Mouse (Mus musculus) midbrain, embryonic 12.5 days (tissue): Measurements from ENCODE around the gene Slc7a1. TPM values are rescaled to one million over a fixed set of nuclear protein-coding genes. Genes with fewer than 3 reads are reported as not detected.

Experiments
- ATAC-seq: fragments of 200-750 bp; cut with Nextera tagmentation; 2 replicates; pipeline ENCODE4 v1.8.0; 2017; ENCODE audit warnings: low read depth, moderate TSS enrichment, moderate library complexity; ENCODE audit not compliant: low FRiP score
- H3K27ac ChIP-seq: fragments of 300-500 bp; sonication (generic); replicated peaks from 2 replicates; pipeline ENCODE4 v1.5.1; 2016; ENCODE audit warnings: mild to moderate bottlenecking
- H3K27me3 ChIP-seq: fragments of 300-500 bp; sonication (generic); 2 replicates; pipeline ENCODE4 v1.6.1; 2016; ENCODE audit warnings: mild to moderate bottlenecking
- H3K36me3 ChIP-seq: fragments of 300-500 bp; sonication (generic); 2 replicates; pipeline ENCODE4 v1.6.1; 2016
- H3K4me1 ChIP-seq: fragments of 300-500 bp; sonication (generic); 2 replicates; pipeline ENCODE4 v1.6.1; 2016
- H3K4me2 ChIP-seq: fragments of 300-500 bp; sonication (generic); replicated peaks from 2 replicates; pipeline ENCODE4 v1.6.1; 2016; ENCODE audit warnings: mild to moderate bottlenecking, moderate library complexity
- H3K4me3 ChIP-seq: fragments of 300-500 bp; sonication (generic); 2 replicates; pipeline ENCODE4 v1.5.1; 2016; ENCODE audit warnings: mild to moderate bottlenecking
- H3K9ac ChIP-seq: fragments of 300-500 bp; sonication (generic); replicated peaks from 2 replicates; pipeline ENCODE4 v1.6.1; 2016; ENCODE audit warnings: mild to moderate bottlenecking, moderate library complexity
- H3K9me3 ChIP-seq: fragments of 300-500 bp; sonication (generic); 2 replicates; pipeline ENCODE4 v1.6.1; 2016; ENCODE audit warnings: mild to moderate bottlenecking
- WGBS: fragments of 180-500 bp; shearing (Covaris S2); methylation state at CpG from one replicate; pipeline ENCODE4 v1.1.7; 2016; 5-methylcytosine and 5-hydroxymethylcytosine counted together
- polyA plus RNA-seq: library from polyadenylated mRNA; unstranded; fragments of >200 nt; fragmentation: Nextera tagmentation; extraction: Ambion mirVana; gene quantifications from 2 replicates; pipeline ENCODE4 v1.2.1, GENCODE M21; 2016

The Slc7a1 gene
- polyA plus RNA-seq, 1 experiment from 2014 or later, result 16.6 TPM

- 42% methylated on average over 7 of the region's 7 CpGs for WGBS
- Histone ChIP-seq H3K36me3 (no peaks in the 10 kb centered on the region), H3K27ac (no peak overlapping the region), H3K4me2 (no peak overlapping the region), H3K27me3 (no peaks in the 10 kb centered on the region), H3K9ac (no peak overlapping the region), H3K4me3 (no peak overlapping the region), H3K9me3 (no peaks in the 10 kb centered on the region), H3K4me1 (no peaks in the 10 kb centered on the region)
- ATAC-seq, result no peak
Observed at GRCm38 (mm10) chr5:148414233-148414632, 14.5 kb upstream of the Slc7a1 start.

GRCm38 (mm10) chr5:148412504-148412903, 12.8 kb upstream of the Slc7a1 start:
- no peak for ATAC-seq
- no peak overlapping the region for H3K4me3 ChIP-seq
- H3K36me3 ChIP-seq, result no peaks in the 10 kb centered on the region
- no peak overlapping the region for H3K9ac ChIP-seq
- no peaks in the 10 kb centered on the region for H3K27me3 ChIP-seq
- no peaks in the 10 kb centered on the region for H3K4me1 ChIP-seq
- H3K27ac ChIP-seq, result no peak overlapping the region
- H3K4me2 ChIP-seq, result no peak overlapping the region
- no peaks in the 10 kb centered on the region for H3K9me3 ChIP-seq
- WGBS, result 94% methylated on average over 4 of the region's 4 CpGs

GRCm38 (mm10) chr5:148409465-148409864, 9.8 kb upstream of the Slc7a1 start:
- 91% methylated on average over 8 of the region's 8 CpGs for WGBS
- H3K27ac ChIP-seq, result no peak overlapping the region
- ATAC-seq, result no peak
- H3K4me3 ChIP-seq, result no peak overlapping the region
- peaks cover 4% of the 10 kb centered on the region; the same call in 1 of the 2 replicates for H3K9me3 ChIP-seq
- H3K9ac ChIP-seq, result no peak overlapping the region
- H3K36me3 ChIP-seq, result no peaks in the 10 kb centered on the region
- no peaks in the 10 kb centered on the region for H3K4me1 ChIP-seq
- no peak overlapping the region for H3K4me2 ChIP-seq
- no peaks in the 10 kb centered on the region for H3K27me3 ChIP-seq

GRCm38 (mm10) chr5:148406913-148407312, 7.2 kb upstream of the Slc7a1 start:
- Histone ChIP-seq H3K4me2 (no peak overlapping the region), H3K27me3 (no peaks in the 10 kb centered on the region), H3K27ac (no peak overlapping the region), H3K36me3 (no peaks in the 10 kb centered on the region), H3K9me3 (peaks cover 4% of the 10 kb centered on the region; the same call in 1 of the 2 replicates), H3K4me1 (no peaks in the 10 kb centered on the region), H3K9ac (no peak overlapping the region), H3K4me3 (no peak overlapping the region)
- WGBS, result 87% methylated on average over 2 of the region's 2 CpGs
- no peak for ATAC-seq

- no peak for ATAC-seq
- H3K27me3 ChIP-seq, result peaks cover 3% of the 10 kb centered on the region; the same call in 1 of the 2 replicates
- peaks cover 4% of the 10 kb centered on the region; the same call in 1 of the 2 replicates for H3K9me3 ChIP-seq
- H3K4me1 ChIP-seq, result no peaks in the 10 kb centered on the region
- no peak overlapping the region for H3K4me2 ChIP-seq
- no peak overlapping the region for H3K4me3 ChIP-seq
- 93% methylated on average over 7 of the region's 7 CpGs for WGBS
- H3K36me3 ChIP-seq, result no peaks in the 10 kb centered on the region
- H3K9ac ChIP-seq, result no peak overlapping the region
- H3K27ac ChIP-seq, result no peak overlapping the region
Observed at GRCm38 (mm10) chr5:148404548-148404947, 4.8 kb upstream of the Slc7a1 start.

GRCm38 (mm10) chr5:148402641-148403040, 2.9 kb upstream of the Slc7a1 start:
- Histone ChIP-seq H3K4me2 (no peak overlapping the region), H3K27ac (no peak overlapping the region), H3K4me1 (peaks cover 10% of the 10 kb centered on the region), H3K27me3 (peaks cover 3% of the 10 kb centered on the region; the same call in 1 of the 2 replicates), H3K9ac (no peak overlapping the region), H3K36me3 (no peaks in the 10 kb centered on the region), H3K9me3 (peaks cover 4% of the 10 kb centered on the region; the same call in 1 of the 2 replicates), H3K4me3 (no peak overlapping the region)
- 46% methylated on average over 4 of the region's 4 CpGs for WGBS
- no peak for ATAC-seq

GRCm38 (mm10) chr5:148398766-148399659, 691 bp downstream of the Slc7a1 start:
- Histone ChIP-seq H3K4me1 (peaks cover 15% of the 10 kb centered on the region), H3K9me3 (no peaks in the 10 kb centered on the region), H3K27ac (no peak overlapping the region), H3K9ac (peak overlapping the region; percentile 79), H3K4me2 (peak overlapping the region; percentile 100), H3K27me3 (peaks cover 3% of the 10 kb centered on the region; the same call in 1 of the 2 replicates), H3K36me3 (no peaks in the 10 kb centered on the region), H3K4me3 (peak overlapping the region; percentile 75)
- WGBS, result 3% methylated on average over 58 of the region's 58 CpGs
- peak; percentile 74 for ATAC-seq

- peaks cover 3% of the 10 kb centered on the region; the same call in 1 of the 2 replicates for H3K27me3 ChIP-seq
- peaks cover 15% of the 10 kb centered on the region for H3K4me1 ChIP-seq
- no peak overlapping the region for H3K9ac ChIP-seq
- H3K4me3 ChIP-seq, result peak overlapping the region; percentile 75
- H3K27ac ChIP-seq, result no peak overlapping the region
- no peak for ATAC-seq
- H3K36me3 ChIP-seq, result no peaks in the 10 kb centered on the region
- 64% methylated on average over 6 of the region's 6 CpGs for WGBS
- H3K4me2 ChIP-seq, result peak overlapping the region; percentile 100
- H3K9me3 ChIP-seq, result no peaks in the 10 kb centered on the region
Observed at GRCm38 (mm10) chr5:148398451-148398765, 1.3 kb downstream of the Slc7a1 start.

- no peak for ATAC-seq
- Histone ChIP-seq H3K4me2 (peak overlapping the region; percentile 100; the same call in 1 of the 2 replicates), H3K9me3 (no peaks in the 10 kb centered on the region), H3K4me3 (0 out of 2 replicates have a peak overlapping the region, but pooled peaks have one; percentile 75), H3K27ac (no peak overlapping the region), H3K4me1 (peaks cover 15% of the 10 kb centered on the region), H3K27me3 (peaks cover 3% of the 10 kb centered on the region; the same call in 1 of the 2 replicates), H3K36me3 (no peaks in the 10 kb centered on the region), H3K9ac (no peak overlapping the region)
- 43% methylated on average over 5 of the region's 5 CpGs for WGBS
Observed at GRCm38 (mm10) chr5:148397911-148398310, 1.8 kb downstream of the Slc7a1 start.

- no peak overlapping the region for H3K27ac ChIP-seq
- peaks cover 15% of the 10 kb centered on the region for H3K4me1 ChIP-seq
- WGBS, result 94% methylated on average over 4 of the region's 4 CpGs
- no peaks in the 10 kb centered on the region for H3K9me3 ChIP-seq
- no peaks in the 10 kb centered on the region for H3K36me3 ChIP-seq
- H3K27me3 ChIP-seq, result peaks cover 3% of the 10 kb centered on the region; the same call in 1 of the 2 replicates
- no peak overlapping the region for H3K9ac ChIP-seq
- no peak for ATAC-seq
- no peak overlapping the region for H3K4me2 ChIP-seq
- no peak overlapping the region for H3K4me3 ChIP-seq
Observed at GRCm38 (mm10) chr5:148397418-148397817, 2.3 kb downstream of the Slc7a1 start.

- no peak for ATAC-seq
- no peak overlapping the region for H3K4me2 ChIP-seq
- H3K36me3 ChIP-seq, result no peaks in the 10 kb centered on the region
- no peak overlapping the region for H3K9ac ChIP-seq
- no peaks in the 10 kb centered on the region for H3K27me3 ChIP-seq
- H3K4me3 ChIP-seq, result no peak overlapping the region
- H3K9me3 ChIP-seq, result no peaks in the 10 kb centered on the region
- peaks cover 11% of the 10 kb centered on the region for H3K4me1 ChIP-seq
- H3K27ac ChIP-seq, result no peak overlapping the region
- WGBS, result 87% methylated on average over 8 of the region's 8 CpGs
Observed at GRCm38 (mm10) chr5:148393316-148393715, 6.4 kb downstream of the Slc7a1 start.

- 89% methylated on average over 6 of the region's 6 CpGs for WGBS
- no peaks in the 10 kb centered on the region for H3K36me3 ChIP-seq
- no peak overlapping the region for H3K9ac ChIP-seq
- ATAC-seq, result no peak
- peaks cover 6% of the 10 kb centered on the region for H3K4me1 ChIP-seq
- no peak overlapping the region for H3K4me2 ChIP-seq
- no peak overlapping the region for H3K4me3 ChIP-seq
- 0 out of 2 replicates have a peak, but pooled peaks cover 2% of the 10 kb centered on the region for H3K9me3 ChIP-seq
- H3K27ac ChIP-seq, result no peak overlapping the region
- H3K27me3 ChIP-seq, result no peaks in the 10 kb centered on the region
Observed at GRCm38 (mm10) chr5:148392831-148393230, 6.9 kb downstream of the Slc7a1 start.
